Mouse (Mus musculus) lung, adult 2 months (tissue): ENCODE measurements at regions not wholly inside any gene's neighbourhood (a gene's known extent, or its start where the extent isn't known, plus 50 kb on each side); places are given as distances from the start of the nearest gene placed in this dataset.

Experiments used
- CTCF ChIP-seq: fragments of 200-500 bp; IDR thresholded peaks from 2 replicates; pipeline ENCODE4 v1.5.1; 2011; ENCODE audit warnings: mild to moderate bottlenecking, low read length, control low read depth; ENCODE audit not compliant: insufficient read depth
- POLR2A ChIP-seq: fragments of 200-500 bp; IDR thresholded peaks from 2 replicates; pipeline ENCODE4 v1.6.1; 2011; ENCODE audit warnings: low read depth, mild to moderate bottlenecking, control low read depth, low read length, borderline replicate concordance; ENCODE audit errors: extremely low read depth

DNA sequence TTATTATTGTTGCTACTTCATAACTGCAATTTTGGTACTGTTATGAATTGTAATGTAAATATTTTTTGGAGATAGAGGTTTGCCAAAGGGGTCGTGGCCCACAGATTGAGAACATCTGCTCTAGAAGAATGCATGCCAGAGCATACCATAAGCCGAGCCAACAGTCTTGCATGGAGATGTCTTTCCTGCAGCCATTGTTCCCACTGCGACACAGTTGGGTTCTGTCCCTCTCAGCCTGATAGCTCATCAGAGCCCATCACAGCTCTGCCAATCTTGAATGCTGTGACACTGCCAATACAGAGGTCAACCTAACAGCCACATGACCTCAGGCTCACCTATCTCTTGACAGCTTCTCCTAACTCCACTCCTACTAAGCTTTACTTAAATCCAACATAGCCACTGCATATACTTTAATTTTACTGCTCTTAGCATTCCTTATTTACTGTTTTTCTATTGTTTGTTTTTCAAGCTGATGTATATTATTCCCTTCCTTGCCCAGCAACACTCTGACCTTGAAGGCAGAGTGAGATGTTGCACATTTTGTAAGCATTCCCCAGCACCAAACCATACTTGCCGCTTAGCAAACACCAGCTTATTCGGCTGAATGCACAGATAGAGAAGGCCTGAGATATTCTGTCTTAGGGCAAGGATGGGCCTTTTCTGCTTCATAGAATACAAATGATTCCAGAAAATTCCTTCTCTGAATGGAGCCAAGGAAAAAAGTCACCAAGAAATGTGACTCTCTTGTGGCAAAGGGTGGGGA, 181.6 kb downstream of the Mid1ip1 start:
- TF ChIP-seq CTCF (no peak), POLR2A (no peak)
